Mouse (Mus musculus) midbrain, embryonic 10.5 days (tissue): ENCODE results near the gene Runx2. TPM values are rescaled to one million over a fixed set of nuclear protein-coding genes. Genes with fewer than 3 reads are reported as not detected.

Experiments
- DNase-seq: peaks from one replicate; pipeline ENCODE4 v3.0.0-alpha.2; 2017; ENCODE audit warnings: low spot score
- H3K27ac ChIP-seq: fragments of 300-500 bp; sonication (generic); replicated peaks from 2 replicates; pipeline ENCODE4 v1.5.1; 2016; ENCODE audit warnings: mild to moderate bottlenecking
- H3K27me3 ChIP-seq: fragments of 300-500 bp; sonication (generic); 2 replicates; pipeline ENCODE4 v1.6.1; 2016; ENCODE audit warnings: low read depth, mild to moderate bottlenecking; ENCODE audit not compliant: poor library complexity, severe bottlenecking
- H3K36me3 ChIP-seq: fragments of 300-500 bp; sonication (generic); 2 replicates; pipeline ENCODE4 v1.6.1; 2016; ENCODE audit warnings: mild to moderate bottlenecking, moderate library complexity
- H3K4me1 ChIP-seq: fragments of 300-500 bp; sonication (generic); 2 replicates; pipeline ENCODE4 v1.6.1; 2016
- H3K4me3 ChIP-seq: fragments of 300-500 bp; sonication (generic); 2 replicates; pipeline ENCODE4 v1.5.1; 2016; ENCODE audit warnings: mild to moderate bottlenecking, moderate library complexity
- H3K9me3 ChIP-seq: fragments of 300-500 bp; sonication (generic); replicated peaks from 2 replicates; pipeline ENCODE4 v1.6.1; 2016; ENCODE audit warnings: mild to moderate bottlenecking
- WGBS: fragments of 180-500 bp; shearing (Covaris S2); methylation state at CpG from one replicate; pipeline ENCODE4 v1.1.7; 2016; 5-methylcytosine and 5-hydroxymethylcytosine counted together
- polyA plus RNA-seq: library from polyadenylated mRNA; unstranded; fragments of >200 nt; fragmentation: Nextera tagmentation; extraction: Ambion mirVana; gene quantifications from 2 replicates; pipeline ENCODE4 v1.2.1, GENCODE M21; 2016

Runx2 gene
- polyA plus RNA-seq, 1 experiment from 2014 or later: 0.17 TPM

DNA sequence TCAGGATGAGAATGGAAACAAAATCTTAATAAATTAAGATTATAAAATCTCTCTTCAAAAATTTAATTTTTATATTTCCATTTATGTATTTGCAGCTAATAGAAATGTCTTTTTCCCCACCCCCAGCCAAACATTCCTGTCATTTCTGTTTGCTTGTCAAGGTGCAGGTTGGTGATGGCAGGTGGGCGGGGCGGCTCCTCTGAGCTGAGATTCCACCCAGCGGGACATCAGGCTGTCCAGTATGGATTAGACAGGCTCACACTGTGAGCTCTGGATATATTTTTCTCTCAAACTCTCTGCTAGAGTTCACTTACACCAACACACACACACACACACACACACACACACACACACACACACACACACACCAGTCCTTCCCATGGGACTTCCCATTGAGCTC lies 306.9 kb downstream of the Runx2 start:
- no peaks in the 10 kb centered on the region for H3K9me3 ChIP-seq
- H3K27me3 ChIP-seq: no peaks in the 10 kb centered on the region
- no peak for DNase-seq
- WGBS: 81% methylated on average over 3 of the region's 3 CpGs
- H3K4me1 ChIP-seq: peaks cover 14% of the 10 kb centered on the region
- H3K36me3 ChIP-seq: no peaks in the 10 kb centered on the region
- H3K27ac ChIP-seq: no peak overlapping the region
- H3K4me3 ChIP-seq: no peak overlapping the region

DNA sequence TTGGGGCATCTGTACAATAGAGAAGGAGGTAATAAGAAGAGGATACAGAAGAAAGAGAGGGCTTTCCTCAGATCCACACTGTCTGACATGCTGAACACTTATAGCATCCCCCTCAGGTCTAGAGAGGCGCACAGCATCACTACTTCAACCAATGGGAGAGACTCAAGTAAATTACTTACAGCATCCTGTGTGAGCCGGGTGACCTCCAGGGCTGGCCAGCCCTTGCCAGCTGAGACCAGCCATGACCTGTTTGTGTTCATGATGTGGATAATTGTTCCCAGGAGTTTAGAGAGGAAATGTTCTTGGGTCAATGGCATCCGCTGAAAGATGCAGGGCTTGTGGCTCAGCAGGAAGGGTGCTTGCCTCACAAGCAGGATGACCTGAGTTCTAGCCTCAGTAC lies 308.1 kb downstream of the Runx2 start:
- no peak overlapping the region for H3K27ac ChIP-seq
- 68% methylated on average over 3 of the region's 3 CpGs for WGBS
- H3K27me3 ChIP-seq: no peaks in the 10 kb centered on the region
- no peak overlapping the region for H3K4me3 ChIP-seq
- peaks cover 14% of the 10 kb centered on the region for H3K4me1 ChIP-seq
- DNase-seq: peak; percentile 26
- no peaks in the 10 kb centered on the region for H3K9me3 ChIP-seq
- H3K36me3 ChIP-seq: no peaks in the 10 kb centered on the region

DNA sequence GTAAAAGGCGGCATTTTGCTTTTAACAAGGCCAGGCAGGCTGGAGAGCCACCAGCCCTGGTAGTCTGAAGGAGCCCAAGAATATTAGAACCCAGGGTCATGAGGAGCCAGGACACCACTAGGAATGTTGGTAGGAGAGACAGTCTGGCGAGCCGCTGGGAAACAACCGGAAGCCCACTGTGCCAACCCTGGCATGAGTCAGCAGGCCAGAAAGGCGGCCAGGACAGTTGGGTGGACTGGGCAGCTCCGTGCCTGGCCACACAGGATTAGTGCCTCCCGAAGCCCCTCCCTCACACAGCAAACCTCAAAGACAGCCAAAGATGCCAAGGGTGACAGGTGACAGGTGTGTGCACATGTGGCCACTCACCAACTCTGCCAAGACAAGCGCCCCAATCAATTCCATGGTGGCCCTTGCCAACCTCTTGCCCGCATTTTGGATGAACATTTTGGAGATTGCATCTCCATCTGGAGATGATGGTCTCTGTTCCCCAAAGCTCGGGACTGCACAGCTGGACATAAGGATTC lies 309.7 kb downstream of the Runx2 start:
- DNase-seq: no peak
- Histone ChIP-seq H3K4me3 (no peak overlapping the region), H3K36me3 (no peaks in the 10 kb centered on the region), H3K27me3 (no peaks in the 10 kb centered on the region), H3K4me1 (peaks cover 14% of the 10 kb centered on the region), H3K27ac (no peak overlapping the region), H3K9me3 (no peaks in the 10 kb centered on the region)
- WGBS: 91% methylated on average over 10 of the region's 10 CpGs

DNA sequence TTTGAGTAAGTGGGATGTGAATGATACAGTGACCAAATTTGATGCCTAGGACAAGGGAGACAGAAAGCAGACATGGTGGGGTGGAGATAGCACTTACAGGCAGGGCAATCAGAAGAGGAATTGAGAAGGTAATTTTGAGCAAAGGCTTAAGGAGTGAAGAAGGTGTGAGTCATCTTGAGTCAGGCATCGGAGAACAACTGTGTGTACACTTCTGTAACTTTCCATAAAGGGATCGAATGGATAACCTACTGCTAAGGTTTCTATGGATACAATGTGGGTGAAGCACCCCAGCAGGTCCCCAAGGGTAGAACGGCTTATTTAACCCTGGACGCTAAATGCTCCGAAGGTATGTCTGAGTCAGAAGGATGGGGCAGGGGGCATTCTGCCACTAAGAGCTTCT lies 312.4 kb downstream of the Runx2 start:
- Histone ChIP-seq H3K9me3 (no peaks in the 10 kb centered on the region), H3K4me1 (no peaks in the 10 kb centered on the region), H3K36me3 (no peaks in the 10 kb centered on the region), H3K27ac (no peak overlapping the region), H3K27me3 (no peaks in the 10 kb centered on the region), H3K4me3 (no peak overlapping the region)
- WGBS: 92% methylated on average over 5 of the region's 5 CpGs
- no peak for DNase-seq

DNA sequence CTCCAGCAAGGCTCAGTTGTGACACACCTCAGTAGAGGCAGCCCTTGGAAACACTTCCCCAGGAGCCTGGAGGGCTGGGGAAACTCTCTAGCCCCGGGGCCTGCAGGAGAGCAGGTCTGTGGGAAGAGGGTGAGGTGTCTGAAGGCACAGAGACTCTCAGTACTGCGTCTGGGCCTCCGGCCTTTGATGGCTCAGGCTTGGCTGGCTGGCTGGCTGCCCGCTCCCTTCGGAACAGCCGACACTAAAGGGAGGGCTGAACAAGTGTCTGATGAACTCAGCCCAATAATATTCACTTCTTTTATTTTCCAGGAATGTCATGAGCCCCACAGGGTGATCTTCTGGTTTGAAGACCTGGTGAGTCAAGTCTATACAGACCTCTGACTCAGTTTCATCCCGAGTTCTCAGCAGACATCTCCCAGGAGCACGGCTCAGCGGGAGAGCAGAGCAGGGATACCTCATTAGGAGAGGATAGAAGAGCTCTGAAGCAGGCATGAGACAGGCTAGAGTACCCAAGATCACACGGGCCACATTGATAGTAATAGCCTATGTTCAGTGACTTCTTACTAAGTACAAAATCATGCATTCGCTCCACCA lies 314.2 kb downstream of the Runx2 start:
- Histone ChIP-seq H3K9me3 (no peaks in the 10 kb centered on the region), H3K4me1 (no peaks in the 10 kb centered on the region), H3K27ac (no peak overlapping the region), H3K27me3 (no peaks in the 10 kb centered on the region), H3K36me3 (no peaks in the 10 kb centered on the region), H3K4me3 (no peak overlapping the region)
- DNase-seq: no peak
- 87% methylated on average over 11 of the region's 11 CpGs for WGBS

DNA sequence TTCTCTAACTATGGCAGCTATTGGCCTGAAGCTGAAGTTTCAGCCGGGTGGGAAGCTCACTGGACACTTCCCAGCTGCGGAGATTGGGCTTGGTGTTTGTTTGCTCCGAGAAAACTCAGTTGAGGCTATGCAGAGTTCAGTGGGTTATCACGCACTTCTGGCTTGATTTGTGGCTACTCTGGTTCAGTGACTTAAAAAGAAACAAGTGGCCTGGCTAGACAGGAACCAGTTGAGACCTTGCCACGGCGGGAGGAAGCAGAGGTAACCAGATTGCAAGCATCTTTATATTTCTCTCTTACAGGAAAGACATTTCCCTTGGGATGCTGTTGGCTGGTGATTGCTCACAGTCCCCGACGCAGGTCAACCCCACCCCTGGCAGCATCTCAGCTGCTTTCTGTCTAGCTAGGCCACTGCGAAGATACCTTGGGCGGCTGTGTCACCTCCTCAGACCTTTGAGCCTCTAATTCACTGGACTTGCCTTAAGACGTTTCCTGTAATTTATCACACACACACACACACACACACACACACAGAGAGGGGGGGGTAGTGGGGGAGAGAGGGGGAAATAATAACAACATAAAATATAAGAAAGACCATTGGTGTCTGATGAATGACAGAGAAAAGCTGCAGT lies 324.3 kb downstream of the Runx2 start:
- Histone ChIP-seq H3K4me1 (no peaks in the 10 kb centered on the region), H3K27ac (no peak overlapping the region), H3K4me3 (no peak overlapping the region), H3K9me3 (no peaks in the 10 kb centered on the region), H3K36me3 (no peaks in the 10 kb centered on the region), H3K27me3 (no peaks in the 10 kb centered on the region)
- WGBS: 84% methylated on average over 11 of the region's 11 CpGs
- DNase-seq: no peak

DNA sequence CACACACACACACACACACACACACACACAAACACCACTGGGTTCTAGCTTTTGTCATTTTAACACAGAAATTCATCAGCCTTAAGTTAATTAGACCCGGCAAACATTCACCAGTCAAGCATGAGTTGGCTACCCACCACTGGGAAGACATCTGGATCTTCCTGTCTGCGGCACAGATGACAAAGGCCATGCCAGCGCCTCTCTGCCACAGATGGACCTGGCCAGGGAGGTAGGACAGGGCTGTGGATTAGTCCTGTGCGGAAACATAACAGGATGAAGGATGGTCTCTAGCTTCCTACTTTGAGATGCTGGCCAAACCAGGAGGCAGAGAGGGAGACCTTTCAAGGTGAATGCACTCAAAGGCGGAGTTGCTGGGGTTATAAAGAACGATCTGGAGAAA lies 325.3 kb downstream of the Runx2 start:
- H3K27me3 ChIP-seq: no peaks in the 10 kb centered on the region
- WGBS: 86% methylated on average over 6 of the region's 6 CpGs
- DNase-seq: no peak

DNA sequence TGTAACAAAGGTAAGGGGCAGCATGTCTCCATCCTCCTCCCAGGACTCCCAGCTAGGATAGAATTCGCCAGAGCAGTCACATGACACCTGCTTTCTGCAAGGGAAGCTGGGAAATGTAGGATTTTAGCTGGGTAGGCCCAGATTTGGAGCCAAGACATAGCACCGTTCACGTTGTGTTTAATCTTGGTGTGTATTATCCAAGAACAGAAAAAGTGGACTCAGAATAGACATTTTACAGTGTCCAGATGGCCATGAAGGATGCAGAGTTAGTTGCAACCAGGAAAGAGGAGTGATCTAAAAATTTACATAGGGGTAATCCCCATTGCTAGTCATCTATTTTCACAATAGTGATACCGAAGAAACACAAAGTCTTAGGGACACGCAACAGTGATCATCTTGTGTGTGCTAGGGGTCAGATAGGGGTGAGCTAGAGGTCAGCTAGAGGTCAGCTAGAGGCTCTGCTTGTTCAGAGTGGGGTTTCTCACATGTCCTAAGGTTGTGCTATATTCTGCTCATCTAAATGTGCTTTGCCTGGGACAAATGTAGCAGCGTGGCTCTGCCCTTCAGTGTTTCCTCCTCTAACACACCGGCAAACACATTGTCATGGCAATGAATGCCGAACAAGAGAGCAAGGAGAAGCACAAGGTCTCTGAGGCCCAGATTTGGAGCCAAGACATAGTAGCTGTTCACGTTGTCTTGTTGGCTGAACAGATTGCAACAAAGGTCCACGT lies 326.9 kb downstream of the Runx2 start:
- Histone ChIP-seq H3K9me3 (no peaks in the 10 kb centered on the region), H3K27me3 (no peaks in the 10 kb centered on the region)

More for the DNA sequence above, 325.3 kb downstream of the Runx2 start:
- no peaks in the 10 kb centered on the region for H3K4me1 ChIP-seq
- no peaks in the 10 kb centered on the region for H3K9me3 ChIP-seq
- H3K36me3 ChIP-seq: no peaks in the 10 kb centered on the region
- no peak overlapping the region for H3K27ac ChIP-seq
- no peak overlapping the region for H3K4me3 ChIP-seq

DNA sequence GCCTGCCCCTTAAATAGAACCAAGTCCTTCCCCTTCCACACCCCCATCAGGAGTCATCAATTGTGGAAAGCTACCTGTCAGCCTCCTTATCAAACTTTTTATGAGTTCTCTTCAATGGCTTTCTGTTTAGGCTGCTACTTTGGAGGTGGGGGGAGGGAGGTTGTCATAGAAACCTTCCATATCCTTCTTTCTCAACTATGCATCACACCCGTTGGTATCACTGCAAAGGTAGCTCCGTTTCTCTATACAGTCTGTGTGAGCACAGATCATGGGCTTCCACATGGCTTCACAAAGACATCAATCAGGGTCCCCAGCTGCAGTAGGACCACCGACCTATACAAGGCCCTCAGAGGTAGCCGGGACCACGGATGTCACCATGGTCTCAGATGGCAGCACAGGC lies 329.3 kb downstream of the Runx2 start:
- no peak overlapping the region for H3K4me3 ChIP-seq
- H3K9me3 ChIP-seq: no peaks in the 10 kb centered on the region
- 92% methylated on average over 5 of the region's 5 CpGs for WGBS
- no peak overlapping the region for H3K27ac ChIP-seq
- no peaks in the 10 kb centered on the region for H3K27me3 ChIP-seq
- no peak for DNase-seq
- H3K36me3 ChIP-seq: no peaks in the 10 kb centered on the region
- no peaks in the 10 kb centered on the region for H3K4me1 ChIP-seq

More for the DNA sequence above, 326.9 kb downstream of the Runx2 start:
- H3K4me1 ChIP-seq: no peaks in the 10 kb centered on the region
- no peak for DNase-seq
- no peaks in the 10 kb centered on the region for H3K36me3 ChIP-seq
- 86% methylated on average over 10 of the region's 10 CpGs for whole genome bisulfite sequencing
- H3K4me3 ChIP-seq: no peak overlapping the region
- H3K27ac ChIP-seq: no peak overlapping the region

DNA sequence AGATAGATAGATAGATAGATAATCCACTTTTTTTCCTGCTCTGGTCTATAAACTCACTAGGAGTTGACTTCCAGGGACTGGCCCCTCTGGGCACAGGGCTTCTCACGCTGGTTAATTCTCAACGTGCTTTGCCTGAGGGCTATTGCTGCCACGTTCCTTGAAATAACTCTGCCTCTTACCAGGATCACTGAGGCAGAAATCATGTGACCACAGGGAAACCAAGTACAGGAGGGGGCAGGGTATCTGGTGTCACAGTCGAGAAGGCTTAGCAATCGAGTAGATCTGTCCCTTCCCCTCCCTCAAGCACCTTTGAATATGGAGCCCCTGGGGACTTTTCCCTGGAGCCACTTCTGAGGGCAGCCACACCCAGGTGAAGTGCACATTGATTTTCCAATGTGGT lies 334.7 kb downstream of the Runx2 start:
- Histone ChIP-seq H3K36me3 (no peaks in the 10 kb centered on the region), H3K4me1 (no peaks in the 10 kb centered on the region), H3K27ac (no peak overlapping the region), H3K9me3 (no peaks in the 10 kb centered on the region), H3K27me3 (no peaks in the 10 kb centered on the region), H3K4me3 (no peak overlapping the region)
- WGBS: 68% methylated on average over 5 of the region's 5 CpGs
- DNase-seq: no peak

DNA sequence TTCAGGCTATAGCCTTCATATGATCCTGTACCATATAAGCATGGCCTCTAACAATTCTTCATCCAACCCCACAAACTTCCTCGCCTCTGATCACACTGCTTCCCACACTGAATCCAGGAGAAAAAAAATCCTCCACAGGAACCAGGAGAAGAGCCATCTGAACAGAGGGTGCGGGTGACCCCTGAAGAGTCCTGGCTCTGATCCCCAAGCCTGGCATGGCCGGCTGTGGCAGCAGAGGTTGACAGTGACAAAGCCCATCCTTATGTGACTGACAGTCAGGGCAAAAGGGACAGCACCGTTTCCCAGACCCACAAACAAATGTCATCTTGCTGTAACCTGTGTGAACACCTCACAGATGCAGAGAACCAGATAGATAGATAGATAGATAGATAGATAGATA lies 335.1 kb downstream of the Runx2 start:
- Histone ChIP-seq H3K27me3 (no peaks in the 10 kb centered on the region), H3K4me3 (no peak overlapping the region), H3K9me3 (no peaks in the 10 kb centered on the region), H3K36me3 (no peaks in the 10 kb centered on the region), H3K4me1 (no peaks in the 10 kb centered on the region), H3K27ac (no peak overlapping the region)
- WGBS: 83% methylated on average over 4 of the region's 4 CpGs
- DNase-seq: no peak

DNA sequence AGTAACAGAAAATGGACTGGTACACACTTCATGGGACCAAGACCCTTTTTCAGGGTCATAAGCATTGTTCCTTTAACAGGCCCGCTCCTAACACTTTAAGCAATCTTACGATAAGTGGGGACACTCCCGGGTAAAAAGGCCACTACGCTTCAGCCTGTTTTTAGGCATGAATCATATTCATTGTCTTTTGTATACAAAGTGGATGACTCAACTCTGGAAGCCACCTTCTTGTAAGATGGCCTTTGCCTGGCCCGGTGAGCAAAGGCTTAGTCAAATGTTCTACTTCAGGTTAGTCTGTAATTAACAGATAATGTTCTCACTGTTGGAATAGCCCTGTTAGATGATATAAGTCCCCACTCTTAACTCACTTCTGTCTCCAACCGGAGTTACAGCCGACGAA lies 338.7 kb downstream of the Runx2 start:
- DNase-seq: no peak
- Histone ChIP-seq H3K27me3 (no peaks in the 10 kb centered on the region), H3K36me3 (no peaks in the 10 kb centered on the region), H3K4me1 (no peaks in the 10 kb centered on the region), H3K4me3 (no peak overlapping the region), H3K27ac (no peak overlapping the region), H3K9me3 (no peaks in the 10 kb centered on the region)
- WGBS: 92% methylated on average over 8 of the region's 8 CpGs

DNA sequence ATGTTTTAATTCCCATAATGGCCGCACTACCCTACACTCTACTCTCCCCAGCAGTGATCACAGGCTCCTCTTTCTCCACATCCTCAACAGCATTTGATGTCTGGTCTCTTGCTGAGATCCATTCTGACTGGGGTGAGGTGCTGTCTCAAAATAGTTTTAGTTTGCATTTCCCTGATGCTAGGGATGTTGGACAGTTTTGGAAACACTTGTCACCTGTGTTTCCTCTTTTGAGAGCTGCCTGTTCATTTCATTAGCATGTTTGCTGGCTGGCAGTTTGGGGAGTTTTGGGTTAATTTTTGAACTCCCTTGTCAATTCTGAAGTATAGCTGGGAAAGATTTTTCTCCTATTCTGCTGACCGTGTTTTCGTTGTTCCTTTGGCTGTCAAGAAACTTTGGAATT lies 340.3 kb downstream of the Runx2 start:
- no peaks in the 10 kb centered on the region for H3K27me3 ChIP-seq
- WGBS: 75% methylated on average over 3 of the region's 3 CpGs
- DNase-seq: no peak
- no peak overlapping the region for H3K27ac ChIP-seq
- no peaks in the 10 kb centered on the region for H3K9me3 ChIP-seq
- no peak overlapping the region for H3K4me3 ChIP-seq
- H3K36me3 ChIP-seq: no peaks in the 10 kb centered on the region
- H3K4me1 ChIP-seq: no peaks in the 10 kb centered on the region
